Mouse (Mus musculus) ES-E14 (cell line): Measurements from ENCODE around the gene Srpk2. TPM values are rescaled to one million over a fixed set of nuclear protein-coding genes. Genes with fewer than 3 reads are reported as not detected.

Experiments used
- DNase-seq: peaks from one replicate; pipeline ENCODE4 v3.0.0-alpha.2; 2013; ENCODE audit warnings: low read depth, low spot score
- H3K27ac ChIP-seq: 2 replicates; pipeline ENCODE4 v1.5.1; 2012; ENCODE audit warnings: low read depth, mild to moderate bottlenecking, low read length, moderate library complexity, mixed read lengths; ENCODE audit not compliant: poor library complexity, insufficient read depth, severe bottlenecking
- H3K36me3 ChIP-seq: 2 replicates; pipeline ENCODE4 v1.6.1; 2012; ENCODE audit warnings: mild to moderate bottlenecking, low read length, moderate library complexity, mixed read lengths; ENCODE audit not compliant: control insufficient read depth, poor library complexity, insufficient read depth, severe bottlenecking
- H3K4me1 ChIP-seq, 2 experiments: fragments of 150-350 bp in 1 of 2; sonication (generic) in 1 of 2; 2 replicates each; pipeline ENCODE4 v1.6.1; 2012; ENCODE audit warnings: low read length in 2 of 2, mild to moderate bottlenecking in 1 of 2, mixed read lengths in 1 of 2; ENCODE audit not compliant: control insufficient read depth in 2 of 2, insufficient read depth in 2 of 2, poor library complexity in 1 of 2
- H3K4me3 ChIP-seq, 2 experiments: fragments of 150-350 bp in 1 of 2; sonication (generic) in 1 of 2; 2 replicates each; pipeline ENCODE4 v1.5.1; 2012; ENCODE audit warnings: low read length in 2 of 2, low read depth in 1 of 2, mild to moderate bottlenecking in 1 of 2, mixed read lengths in 1 of 2; ENCODE audit not compliant: insufficient read depth in 1 of 2, poor library complexity in 1 of 2, severe bottlenecking in 1 of 2
- H3K9ac ChIP-seq: 2 replicates; pipeline ENCODE4 v1.6.1; 2012; ENCODE audit warnings: low read depth, mild to moderate bottlenecking, low read length, mixed read lengths; ENCODE audit not compliant: poor library complexity, insufficient read depth, severe bottlenecking
- H3K9me3 ChIP-seq: fragments of 150-350 bp; sonication (generic); 2 replicates; pipeline ENCODE4 v1.6.1; 2012; ENCODE audit warnings: low read depth, mild to moderate bottlenecking, low read length; ENCODE audit not compliant: control insufficient read depth, insufficient read depth
- CHD2 ChIP-seq: IDR thresholded peaks from 2 replicates; pipeline ENCODE4 v1.6.1; 2014; ENCODE audit warnings: mild to moderate bottlenecking, low read depth, low read length, inconsistent platforms
- HCFC1 ChIP-seq: IDR thresholded peaks from 2 replicates; pipeline ENCODE4 v1.6.1; 2012; ENCODE audit warnings: low read length, inconsistent platforms, borderline replicate concordance; ENCODE audit not compliant: insufficient read depth
- MAFK ChIP-seq: IDR thresholded peaks from 2 replicates; pipeline ENCODE4 v1.6.1; 2014; ENCODE audit warnings: mild to moderate bottlenecking, low read depth, low read length, inconsistent platforms; ENCODE audit not compliant: insufficient read depth
- ZC3H11A ChIP-seq: IDR thresholded peaks from 2 replicates; pipeline ENCODE4 v1.6.1; 2012; ENCODE audit warnings: low read depth, mild to moderate bottlenecking, inconsistent platforms, low read length, borderline replicate concordance
- ZNF384 ChIP-seq: IDR thresholded peaks from 2 replicates; pipeline ENCODE4 v1.6.1; 2012; ENCODE audit warnings: low read depth, low read length, inconsistent platforms
- in situ Hi-C, 2 experiments: fragments of 600-800 bp; cut with MboI; formaldehyde crosslinking; loops; one replicate each; pipeline ENCODE4 v1.15.1; 2025; ENCODE audit warnings: low sequenced_read_pairs in 2 of 2, inconsistent platforms in 1 of 2; ENCODE audit not compliant: unreplicated experiment in 2 of 2
- total RNA-seq: library from RNA; depleted of rRNA; stranded (reverse); fragments of 300-350 nt; gene quantifications from 2 replicates; pipeline ENCODE4 v1.2.3, GENCODE M21; 2012

Srpk2 gene
- total RNA-seq, 1 experiment = 23.3 TPM

DNA sequence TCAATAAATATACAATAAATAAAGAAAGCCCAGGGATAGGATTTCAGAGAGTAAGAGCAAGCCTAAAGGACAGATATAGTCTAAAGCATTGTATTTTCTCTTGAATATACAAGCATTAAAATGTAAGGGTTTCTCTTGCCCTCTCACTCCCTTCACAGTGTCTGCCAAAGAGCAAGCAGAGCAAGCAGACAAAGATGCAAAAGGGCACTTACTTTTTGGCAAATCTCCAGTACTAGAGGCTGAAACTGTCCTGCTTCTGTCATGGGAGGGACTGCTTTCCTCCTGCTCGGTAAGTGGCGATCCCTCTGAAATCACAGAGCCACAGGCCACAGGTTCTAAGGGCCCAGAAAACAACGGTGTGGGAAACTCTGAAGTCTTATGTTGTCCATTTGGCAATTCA, 160.5 kb downstream of the Srpk2 start:
- H3K9ac ChIP-seq = no peak overlapping the region
- H3K27ac ChIP-seq = no peak overlapping the region
- H3K4me1 ChIP-seq = no peaks in the 10 kb centered on the region
- H3K9me3 ChIP-seq = no peaks in the 10 kb centered on the region
- H3K36me3 ChIP-seq = peaks cover 9% of the 10 kb centered on the region; the same call in 1 of the 2 replicates
- in situ Hi-C loops = no loop called here
- DNase-seq = no peak
- no peak for TF ChIP-seq MAFK
- TF ChIP-seq HCFC1 = no peak
- TF ChIP-seq ZC3H11A = no peak
- TF ChIP-seq CHD2 = no peak
- TF ChIP-seq ZNF384 = no peak
- H3K4me3 ChIP-seq = no peak overlapping the region

DNA sequence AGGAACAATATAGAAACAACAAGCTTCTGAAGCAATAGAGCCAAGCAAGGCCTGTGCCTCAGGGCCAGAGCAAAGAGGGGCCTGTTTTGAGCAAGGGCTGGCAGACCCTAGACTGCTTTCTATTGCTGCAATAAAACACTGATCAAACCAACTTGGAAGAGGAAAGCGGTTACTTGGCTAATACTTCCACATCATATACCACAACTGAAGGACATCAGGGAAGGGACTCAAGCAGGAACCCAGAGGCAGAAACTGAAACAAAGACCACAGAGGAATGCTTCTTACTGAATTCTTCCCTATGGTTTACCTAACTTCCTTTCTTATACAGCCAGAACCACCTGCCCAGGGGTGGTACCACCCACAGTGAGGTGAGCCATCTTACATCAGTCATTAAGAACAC, 162.8 kb downstream of the Srpk2 start:
- Histone ChIP-seq H3K36me3 (peaks cover 12% of the 10 kb centered on the region; the same call in 1 of the 2 replicates), H3K27ac (no peak overlapping the region), H3K9ac (no peak overlapping the region), H3K9me3 (no peaks in the 10 kb centered on the region), H3K4me1 (no peaks in the 10 kb centered on the region), H3K4me3 (no peak overlapping the region)
- in situ Hi-C loops = no loop called here
- DNase-seq = no peak
- TF ChIP-seq HCFC1 = no peak
- TF ChIP-seq MAFK = no peak
- TF ChIP-seq ZC3H11A = no peak
- TF ChIP-seq CHD2 = no peak
- no peak for TF ChIP-seq ZNF384

DNA sequence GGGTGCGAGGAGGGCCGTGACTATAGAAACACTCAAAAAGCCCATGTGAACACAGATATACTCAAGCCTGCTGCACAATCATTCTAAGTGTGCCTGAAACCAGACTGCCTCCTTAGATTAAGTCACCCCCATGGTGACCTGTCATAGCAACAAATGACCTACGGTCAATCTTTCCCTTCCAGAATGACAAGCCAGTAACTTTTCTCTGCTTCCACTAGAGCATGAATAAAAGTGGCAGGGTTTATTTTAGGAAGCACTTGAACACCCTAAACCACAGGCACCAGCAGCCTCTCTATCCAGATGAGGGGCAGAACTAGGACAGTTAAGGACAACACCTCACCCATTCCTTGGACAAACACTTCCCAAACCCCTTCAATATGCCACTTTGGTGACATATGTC, 164.7 kb downstream of the Srpk2 start:
- Histone ChIP-seq H3K4me1 (peaks cover 0 to 5% of the 10 kb centered on the region in 2 experiments; a peak in 2 of 4 replicates), H3K27ac (no peak overlapping the region), H3K9me3 (no peaks in the 10 kb centered on the region), H3K4me3 (no peak overlapping the region), H3K36me3 (peaks cover 18% of the 10 kb centered on the region; the same call in 1 of the 2 replicates), H3K9ac (no peak overlapping the region)
- no peak for DNase-seq
- TF ChIP-seq HCFC1 = no peak
- in situ Hi-C loops = no loop called here

DNA sequence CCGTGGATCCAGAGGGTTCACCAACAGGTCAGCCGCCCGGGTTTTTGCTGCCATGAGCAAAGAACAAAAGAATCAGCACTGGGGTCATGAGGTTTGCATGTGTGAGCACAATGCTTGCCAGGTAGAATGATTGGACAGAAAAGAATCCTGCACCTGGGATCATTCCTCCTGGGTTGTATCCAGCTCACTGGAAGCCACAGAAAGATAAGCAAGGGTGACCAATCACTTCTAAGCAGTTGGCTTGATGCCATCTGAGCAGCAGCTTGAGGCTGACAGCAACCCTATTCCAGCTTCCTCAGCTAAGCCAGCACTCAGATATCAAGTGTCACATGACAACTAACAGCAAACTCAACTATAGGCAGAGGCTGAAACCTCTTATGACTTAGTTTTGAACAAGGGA, 165.7 kb downstream of the Srpk2 start:
- Histone ChIP-seq H3K9me3 (no peaks in the 10 kb centered on the region), H3K36me3 (peaks cover 19% of the 10 kb centered on the region; the same call in 1 of the 2 replicates), H3K27ac (no peak overlapping the region), H3K4me1 (peaks cover 0 to 5% of the 10 kb centered on the region in 2 experiments; a peak in 2 of 4 replicates), H3K9ac (no peak overlapping the region), H3K4me3 (no peak overlapping the region)
- no peak for DNase-seq
- in situ Hi-C loops = no loop called here
- TF ChIP-seq ZC3H11A = no peak
- no peak for TF ChIP-seq ZNF384
- TF ChIP-seq CHD2 = no peak
- TF ChIP-seq HCFC1 = no peak
- TF ChIP-seq MAFK = no peak

- in situ Hi-C loops = no loop called here
- Histone ChIP-seq H3K4me3 (no peak overlapping the region), H3K36me3 (peaks cover 19% of the 10 kb centered on the region; the same call in 1 of the 2 replicates)
Measured at GRCm38 (mm10) chr5:23517839-23518238, 166.6 kb downstream of the Srpk2 start.

More at GRCm38 (mm10) chr5:23517839-23518238, 166.6 kb downstream of the Srpk2 start:
- Histone ChIP-seq H3K27ac (no peak overlapping the region), H3K4me1 (peaks cover 0 to 5% of the 10 kb centered on the region in 2 experiments; a peak in 2 of 4 replicates), H3K9ac (no peak overlapping the region), H3K9me3 (no peaks in the 10 kb centered on the region)
- no peak for DNase-seq
- TF ChIP-seq HCFC1 (no peak), ZNF384 (no peak), ZC3H11A (no peak), CHD2 (no peak), MAFK (no peak)
